Mouse (Mus musculus) erythroblast, embryonic 14.5 days (primary cell): Measurements from ENCODE around the gene Clec2e. TPM values are rescaled to one million over a fixed set of nuclear protein-coding genes. Genes with fewer than 3 reads are reported as not detected.
"Not testable (repeated sequence)": the region's sequence is repeated elsewhere in the genome, so short reads cannot be mapped to it uniquely, and the experiment has no call there.

Source experiments
- H3K27me3 ChIP-seq: 2 replicates; pipeline ENCODE4 v1.6.1; 2012; ENCODE audit warnings: inconsistent platforms; ENCODE audit not compliant: control insufficient read depth
- H3K36me3 ChIP-seq: 2 replicates; pipeline ENCODE4 v1.6.1; 2012; ENCODE audit warnings: mild to moderate bottlenecking, inconsistent platforms; ENCODE audit not compliant: control insufficient read depth
- H3K4me1 ChIP-seq: 2 replicates; pipeline ENCODE4 v1.6.1; 2012; ENCODE audit warnings: inconsistent platforms; ENCODE audit not compliant: control insufficient read depth
- H3K4me3 ChIP-seq: replicated peaks from 2 replicates; pipeline ENCODE3; 2012; ENCODE audit warnings: moderate library complexity, mild to moderate bottlenecking, inconsistent platforms
- H3K9me3 ChIP-seq: 2 replicates; pipeline ENCODE4 v1.6.1; 2012; ENCODE audit warnings: low read length, inconsistent platforms, mixed read lengths; ENCODE audit not compliant: control insufficient read depth
- GATA1 ChIP-seq: IDR thresholded peaks from 2 replicates; pipeline ENCODE4 v1.6.1; 2012; ENCODE audit warnings: low read length, inconsistent platforms, mixed read lengths
- TAL1 ChIP-seq: IDR thresholded peaks from 3 replicates; pipeline ENCODE4 v1.6.1; 2012; ENCODE audit warnings: low read length, inconsistent platforms, mixed read lengths
- polyA plus RNA-seq: library from polyadenylated mRNA; stranded (reverse); fragments of >175 nt; gene quantifications from 2 replicates; pipeline ENCODE4 v1.2.3, GENCODE M21; 2012

Clec2e gene
- polyA plus RNA-seq, 1 experiment, result not detected

- Histone ChIP-seq H3K27me3 (no peaks in the 10 kb centered on the region), H3K9me3 (no peaks in the 10 kb centered on the region), H3K36me3 (no peaks in the 10 kb centered on the region), H3K4me3 (no peak overlapping the region), H3K4me1 (no peaks in the 10 kb centered on the region)
- TF ChIP-seq GATA1 (no peak), TAL1 (no peak)
Observed at GRCm38 (mm10) chr6:129107916-129108315, 7.2 kb upstream of the Clec2e start.

- Histone ChIP-seq H3K27me3 (no peaks in the 10 kb centered on the region), H3K4me3 (no peak overlapping the region), H3K4me1 (no peaks in the 10 kb centered on the region), H3K36me3 (no peaks in the 10 kb centered on the region), H3K9me3 (no peaks in the 10 kb centered on the region)
- TF ChIP-seq TAL1 (no peak), GATA1 (no peak)
Observed at GRCm38 (mm10) chr6:129102858-129103555, 2.3 kb upstream of the Clec2e start.

- H3K27me3 ChIP-seq, result no peaks in the 10 kb centered on the region
- no peaks in the 10 kb centered on the region for H3K4me1 ChIP-seq
- H3K9me3 ChIP-seq, result no peaks in the 10 kb centered on the region
- no peak for TF ChIP-seq GATA1
- TF ChIP-seq TAL1, result no peak
- no peak overlapping the region for H3K4me3 ChIP-seq
- no peaks in the 10 kb centered on the region for H3K36me3 ChIP-seq
Observed at GRCm38 (mm10) chr6:129101604-129102003, 891 bp upstream of the Clec2e start.

- no peak for TF ChIP-seq TAL1
- TF ChIP-seq GATA1, result no peak
- H3K4me3 ChIP-seq, result no peak overlapping the region
- H3K9me3 ChIP-seq, result no peaks in the 10 kb centered on the region
- H3K36me3 ChIP-seq, result no peaks in the 10 kb centered on the region
- no peaks in the 10 kb centered on the region for H3K4me1 ChIP-seq
- no peaks in the 10 kb centered on the region for H3K27me3 ChIP-seq
Observed at GRCm38 (mm10) chr6:129097929-129098328, 2.8 kb downstream of the Clec2e start.

- Histone ChIP-seq H3K4me1 (no peaks in the 10 kb centered on the region), H3K9me3 (no peaks in the 10 kb centered on the region), H3K4me3 (no peak overlapping the region), H3K36me3 (no peaks in the 10 kb centered on the region), H3K27me3 (no peaks in the 10 kb centered on the region)
- no peak for TF ChIP-seq GATA1
- no peak for TF ChIP-seq TAL1
Observed at GRCm38 (mm10) chr6:129095166-129095565, 5.5 kb downstream of the Clec2e start.

GRCm38 (mm10) chr6:129088596-129088995 lies 12.1 kb downstream of the Clec2e start:
- not testable (repeated sequence) for H3K4me1 ChIP-seq, H3K36me3 ChIP-seq, H3K4me3 ChIP-seq, H3K27me3 ChIP-seq, H3K9me3 ChIP-seq

- H3K4me1 ChIP-seq, result no peaks in the 10 kb centered on the region
- no peaks in the 10 kb centered on the region for H3K36me3 ChIP-seq
- no peaks in the 10 kb centered on the region for H3K27me3 ChIP-seq
- H3K9me3 ChIP-seq, result no peaks in the 10 kb centered on the region
- H3K4me3 ChIP-seq, result no peak overlapping the region
- no peak for TF ChIP-seq TAL1
- no peak for TF ChIP-seq GATA1
Observed at GRCm38 (mm10) chr6:129088161-129088560, 12.6 kb downstream of the Clec2e start.

GRCm38 (mm10) chr6:129086031-129086430 lies 14.7 kb downstream of the Clec2e start:
- not testable (repeated sequence) for H3K36me3 ChIP-seq, H3K27me3 ChIP-seq, H3K9me3 ChIP-seq, H3K4me1 ChIP-seq, H3K4me3 ChIP-seq

- Histone ChIP-seq H3K4me3 (no peak overlapping the region), H3K4me1 (no peaks in the 10 kb centered on the region), H3K9me3 (no peaks in the 10 kb centered on the region), H3K36me3 (no peaks in the 10 kb centered on the region), H3K27me3 (no peaks in the 10 kb centered on the region)
- TF ChIP-seq TAL1 (no peak), GATA1 (no peak)
Observed at GRCm38 (mm10) chr6:129085098-129085497, 15.6 kb downstream of the Clec2e start.

- Histone ChIP-seq H3K9me3 (no peaks in the 10 kb centered on the region), H3K4me3 (no peak overlapping the region), H3K4me1 (no peaks in the 10 kb centered on the region), H3K27me3 (no peaks in the 10 kb centered on the region), H3K36me3 (no peaks in the 10 kb centered on the region)
- TF ChIP-seq TAL1 (no peak), GATA1 (no peak)
Observed at GRCm38 (mm10) chr6:129066986-129067385, 33.7 kb downstream of the Clec2e start.
